In the genomic region with DNA sequence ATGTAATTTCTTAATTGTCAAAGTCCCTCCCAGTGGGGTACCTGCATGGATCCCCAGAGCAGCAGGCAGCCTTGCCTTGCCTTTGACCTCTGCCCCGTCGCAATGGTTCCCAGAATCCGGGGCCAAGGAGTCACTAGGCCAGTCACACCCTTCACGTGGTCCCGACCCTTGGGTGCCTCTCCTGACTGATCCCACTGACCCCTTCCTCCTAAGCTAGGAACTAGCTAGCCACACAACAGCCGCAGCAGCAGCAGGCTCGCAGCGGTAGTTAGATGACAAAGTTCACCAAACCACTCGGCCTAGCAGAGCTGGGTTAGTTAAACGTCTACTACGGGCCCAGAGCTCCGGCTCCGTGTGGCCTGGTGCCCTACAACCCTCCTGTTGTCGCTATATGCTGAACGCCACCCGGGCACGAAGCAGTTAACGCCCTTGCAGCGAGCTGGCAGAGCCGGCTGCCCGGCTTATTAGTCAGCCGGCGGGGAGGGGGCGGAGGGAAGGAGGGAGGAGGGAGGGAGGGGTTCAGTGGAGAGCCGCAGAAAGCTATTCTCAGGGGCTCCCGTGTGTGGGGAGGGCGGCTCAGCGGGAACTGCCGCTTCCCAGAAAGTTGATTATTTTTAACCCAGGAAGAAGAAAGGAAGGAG, we compare ENCODE assay signal across 8 mouse cellular contexts.
DNase-seq lines count a peak whose midpoint lies in the region; ATAC-seq and TF ChIP-seq lines count a peak whose summit lies in the region.

No protein-coding gene starts in this region.

- H3K36me3 ChIP-seq in C2C12 (ENCODE audit: control insufficient read depth, insufficient read depth) (no peaks in the 10 kb centered on the region), myocyte (ENCODE audit: control insufficient read depth, insufficient read depth) (no peaks in the 10 kb centered on the region)
- no peaks in the 10 kb centered on the region for H3K36me3 ChIP-seq in embryonic facial prominence, embryonic 15.5 days
- H3K36me3 ChIP-seq in heart, embryonic 12.5 days = no peaks in the 10 kb centered on the region
- H3K36me3 ChIP-seq in kidney, embryonic 15.5 days = no peaks in the 10 kb centered on the region
- H3K36me3 ChIP-seq in liver, adult 2 months (ENCODE audit: control insufficient read depth, insufficient read depth, low read length) = no peaks in the 10 kb centered on the region

- H3K4me3 ChIP-seq in C2C12 (ENCODE audit: insufficient read depth, poor library complexity, severe bottlenecking) (peak overlapping the region; percentile 36), myocyte (peak overlapping the region; percentile 46)
- H3K4me3 ChIP-seq in embryonic facial prominence, embryonic 15.5 days (replicated peaks) = peak overlapping the region; percentile 33
- H3K4me3 ChIP-seq in heart, embryonic 12.5 days = peak overlapping the region; percentile 29
- H3K4me3 ChIP-seq in kidney, embryonic 15.5 days (replicated peaks) = peak overlapping the region; percentile 31
- peak overlapping the region; percentile 36; the same call in 1 of the 2 replicates for H3K4me3 ChIP-seq in liver, adult 2 months (ENCODE audit: insufficient read depth, low read depth, low read length)

- H3K9ac ChIP-seq in embryonic facial prominence, embryonic 15.5 days = peak overlapping the region; percentile 9; the same call in 1 of the 2 replicates
- peak overlapping the region; percentile 82 for H3K9ac ChIP-seq in heart, embryonic 12.5 days
- H3K9ac ChIP-seq in kidney, embryonic 15.5 days = peak overlapping the region; percentile 65
- peak overlapping the region; percentile 72 for H3K9ac ChIP-seq in liver, adult 2 months (ENCODE audit: low read depth, low read length)

- DNase-seq in adrenal gland, postnatal 36 days = peak; percentile 93 to 96
- peak; percentile 81 for DNase-seq in liver, adult 2 months (ENCODE audit: extremely low read depth, low read depth, low spot score)
- peak; percentile 74 for DNase-seq in testis, postnatal 14 days (ENCODE audit: low spot score)

- H3K4me1 ChIP-seq in embryonic facial prominence, embryonic 15.5 days = peaks cover 86% of the 10 kb centered on the region
- peaks cover 79% of the 10 kb centered on the region for H3K4me1 ChIP-seq in heart, embryonic 12.5 days (replicated peaks)
- peaks cover 86% of the 10 kb centered on the region for H3K4me1 ChIP-seq in kidney, embryonic 15.5 days
- H3K4me1 ChIP-seq in liver, adult 2 months (ENCODE audit: control insufficient read depth, insufficient read depth, low read length) = peaks cover 15% of the 10 kb centered on the region

- H3K79me3 ChIP-seq in C2C12 (ENCODE audit: low read depth) = peaks cover 8% of the 10 kb centered on the region

- no peak for TF ChIP-seq POLR2A in liver, adult 2 months (IDR thresholded peaks at IDR 0.05; ENCODE audit: extremely low read depth, insufficient read depth, low read length)
- no peak for TF ChIP-seq POLR2A in myocyte (IDR thresholded peaks at IDR 0.05; ENCODE audit: insufficient read length, low read depth)

- peak overlapping the region; percentile 99 for H3K27ac ChIP-seq in embryonic facial prominence, embryonic 15.5 days (replicated peaks)
- peak overlapping the region; percentile 100 for H3K27ac ChIP-seq in heart, embryonic 12.5 days (ENCODE audit: poor library complexity, severe bottlenecking)
- H3K27ac ChIP-seq in kidney, embryonic 15.5 days = peak overlapping the region; percentile 99
- H3K27ac ChIP-seq in liver, adult 2 months (replicated peaks; ENCODE audit: insufficient read depth, low read depth, low read length) = peak overlapping the region; percentile 77

- peaks cover 18% of the 10 kb centered on the region for H3K79me2 ChIP-seq in C2C12 (ENCODE audit: control insufficient read depth, insufficient read depth)
- H3K79me2 ChIP-seq in liver, adult 2 months (ENCODE audit: control insufficient read depth, insufficient read depth, low read length) = no peaks in the 10 kb centered on the region
- H3K79me2 ChIP-seq in myocyte (ENCODE audit: control insufficient read depth, insufficient read depth) = peaks cover 6% of the 10 kb centered on the region

- H3K9me3 ChIP-seq in embryonic facial prominence, embryonic 15.5 days (replicated peaks) = no peaks in the 10 kb centered on the region
- no peaks in the 10 kb centered on the region for H3K9me3 ChIP-seq in heart, embryonic 12.5 days (replicated peaks)
- H3K9me3 ChIP-seq in kidney, embryonic 15.5 days (replicated peaks) = no peaks in the 10 kb centered on the region

- TF ChIP-seq CTCF in C2C12 (IDR thresholded peaks at IDR 0.05; ENCODE audit: control insufficient read depth, insufficient read depth, insufficient read length) = no peak
- TF ChIP-seq CTCF in liver, adult 2 months (IDR thresholded peaks at IDR 0.05; ENCODE audit: low read depth, low read length) = no peak

- no peaks in the 10 kb centered on the region for H3K27me3 ChIP-seq in C2C12 (ENCODE audit: control insufficient read depth, insufficient read depth, insufficient read length)
- no peaks in the 10 kb centered on the region for H3K27me3 ChIP-seq in embryonic facial prominence, embryonic 15.5 days
- H3K27me3 ChIP-seq in heart, embryonic 12.5 days (replicated peaks) = no peaks in the 10 kb centered on the region
- no peaks in the 10 kb centered on the region for H3K27me3 ChIP-seq in kidney, embryonic 15.5 days
- H3K27me3 ChIP-seq in liver, adult 2 months (ENCODE audit: control insufficient read depth, insufficient read depth, low read length) = no peaks in the 10 kb centered on the region
- no peaks in the 10 kb centered on the region for H3K27me3 ChIP-seq in myocyte (ENCODE audit: control insufficient read depth, insufficient read depth, insufficient read length)

- peak; percentile 77 for ATAC-seq in embryonic facial prominence, embryonic 15.5 days (ENCODE audit: insufficient number of reproducible peaks, low FRiP score, low TSS enrichment, low read depth)
- ATAC-seq in heart, embryonic 12.5 days (ENCODE audit: insufficient number of reproducible peaks, low FRiP score) = peak; percentile 58
- peak; percentile 65 for ATAC-seq in kidney, embryonic 15.5 days (replicated peaks; ENCODE audit: low FRiP score)

- H3ac ChIP-seq in C2C12 (ENCODE audit: control insufficient read depth, insufficient read length, low read depth) (peak overlapping the region; percentile 78), myocyte (ENCODE audit: control insufficient read depth, insufficient read length) (peak overlapping the region; percentile 28)

- WGBS in embryonic facial prominence, embryonic 15.5 days = under 1% methylated on average over 28 of the region's 29 CpGs
- WGBS in heart, embryonic 12.5 days = 0% methylated on average over 29 of the region's 29 CpGs
- WGBS in kidney, embryonic 15.5 days = under 1% methylated on average over 29 of the region's 29 CpGs
- 1% methylated on average over 29 of the region's 29 CpGs for WGBS in liver, adult 2 months

- peak overlapping the region; percentile 59 for H3K4me2 ChIP-seq in embryonic facial prominence, embryonic 15.5 days (replicated peaks)
- H3K4me2 ChIP-seq in heart, embryonic 12.5 days = peak overlapping the region; percentile 66
- peak overlapping the region; percentile 62 for H3K4me2 ChIP-seq in kidney, embryonic 15.5 days
- peak overlapping the region; percentile 100 for H3K4me2 ChIP-seq in myocyte (ENCODE audit: low read depth)

TF ChIP-seq in C2C12, 6 proteins besides CTCF, POLR2A, EP300 and RAD21:
- peak; percentile 44 for TF ChIP-seq USF1 (IDR thresholded peaks at IDR 0.05; ENCODE audit: low read depth)
- TF ChIP-seq MYOG (IDR thresholded peaks at IDR 0.05; ENCODE audit: control insufficient read depth, extremely low read depth, insufficient read length) = no peak
TF ChIP-seq in C2C12: peak in this region for 1.

TF ChIP-seq in myocyte, 11 proteins besides CTCF, POLR2A, EP300 and RAD21:
- TF ChIP-seq SRF (IDR thresholded peaks at IDR 0.05; ENCODE audit: control insufficient read depth, insufficient read length, low read depth) (no peak), USF1 (IDR thresholded peaks at IDR 0.05; ENCODE audit: low read depth) (peak; percentile 21)

Comparison
In these comparisons a context has a peak if more than half of its experiments do, and no peak if none do; other contexts are left out.
1. Peak in every context shown above with its lines: DNase-seq, ATAC-seq, H3K4me3 ChIP-seq and H3K27ac ChIP-seq.
2. H3K9ac ChIP-seq: peak in every context shown above with its lines; median percentile 82 in heart, embryonic 12.5 days; 72 in liver, adult 2 months; 65 in kidney, embryonic 15.5 days; 9 in embryonic facial prominence, embryonic 15.5 days.